Mouse (Mus musculus) erythroblast, embryonic 14.5 days (primary cell): Measurements from ENCODE around the gene Tbc1d22a.

Experiments
- GATA1 ChIP-seq: IDR thresholded peaks from 2 replicates; pipeline ENCODE4 v1.6.1; 2012; ENCODE audit warnings: low read length, inconsistent platforms, mixed read lengths
- TAL1 ChIP-seq: IDR thresholded peaks from 3 replicates; pipeline ENCODE4 v1.6.1; 2012; ENCODE audit warnings: low read length, inconsistent platforms, mixed read lengths

- TF ChIP-seq GATA1 (no peak), TAL1 (no peak)
Observed at GRCm38 (mm10) chr15:86191933-86192332, 22.3 kb upstream of the Tbc1d22a start.
